Mouse (Mus musculus) spleen, embryonic (tissue): ENCODE measurements around the gene Kif5c.

Experiments
- CTCF ChIA-PET: fragments of 350-600 bp; sonication (Branson Sonifier 250); formaldehyde crosslinking; loops from one replicate; lab custom pipeline; 2022; lab: Charles Lee

Kif5c gene

GRCm38 (mm10) chr2:49621234-49621633 lies 2.1 kb downstream of the Kif5c start:
- CTCF ChIA-PET = interaction anchor here (0.7 kb wide), 1 partner anchor 86 kb away, joined by 12 read pairs; no protein-coding TSS in a partner anchor

- CTCF ChIA-PET = no interaction called here
Observed at GRCm38 (mm10) chr2:49625581-49625980, 6.5 kb downstream of the Kif5c start.

DNA sequence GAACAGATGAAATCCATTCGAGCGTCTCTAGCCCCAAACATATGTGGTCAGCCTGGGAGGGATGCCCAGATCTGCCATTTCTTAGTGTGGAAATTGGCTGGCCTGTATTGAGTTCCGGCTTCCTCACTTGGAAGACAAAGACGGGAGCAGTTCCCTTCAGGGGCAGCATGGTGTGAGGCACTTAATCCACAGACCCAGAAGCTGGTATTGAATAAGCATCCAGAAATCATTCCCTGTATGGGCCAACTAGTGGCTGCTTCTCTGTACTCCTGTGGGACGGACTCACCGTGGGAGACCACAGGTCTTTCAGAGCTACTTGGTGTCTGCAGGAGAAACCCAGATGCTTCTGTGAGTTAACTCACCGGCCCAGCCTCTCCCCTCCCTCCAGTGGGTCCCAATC lies 8.5 kb downstream of the Kif5c start:
- CTCF ChIA-PET = no interaction called here

- CTCF ChIA-PET = no interaction called here
Observed at GRCm38 (mm10) chr2:49628094-49628705, 9.1 kb downstream of the Kif5c start.

- CTCF ChIA-PET = no interaction called here
Observed at GRCm38 (mm10) chr2:49629181-49629580, 10.1 kb downstream of the Kif5c start.

DNA sequence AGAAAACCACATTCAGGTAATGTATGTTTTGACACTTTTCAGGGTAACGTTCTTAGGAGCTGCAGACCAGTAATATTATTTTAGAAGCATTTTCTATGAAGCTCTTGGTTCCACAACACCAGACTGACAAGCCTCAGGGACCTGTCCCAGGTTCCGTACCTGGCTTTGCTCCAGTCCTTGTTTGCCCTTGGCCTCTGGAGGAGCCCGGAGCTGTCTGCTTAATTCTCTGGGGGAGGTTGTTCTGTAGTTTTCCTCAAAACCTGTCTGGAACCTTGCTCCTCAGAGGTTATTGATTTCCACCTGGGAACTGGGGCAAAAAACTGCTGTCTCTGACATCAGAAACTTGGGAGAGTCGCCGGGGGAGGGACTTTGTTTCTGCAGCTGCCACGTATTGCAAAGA lies 11.5 kb downstream of the Kif5c start:
- CTCF ChIA-PET = no interaction called here

GRCm38 (mm10) chr2:49633231-49633630 lies 14.1 kb downstream of the Kif5c start:
- CTCF ChIA-PET = no interaction called here

GRCm38 (mm10) chr2:49642761-49643160 lies 23.7 kb downstream of the Kif5c start:
- CTCF ChIA-PET = no interaction called here

DNA sequence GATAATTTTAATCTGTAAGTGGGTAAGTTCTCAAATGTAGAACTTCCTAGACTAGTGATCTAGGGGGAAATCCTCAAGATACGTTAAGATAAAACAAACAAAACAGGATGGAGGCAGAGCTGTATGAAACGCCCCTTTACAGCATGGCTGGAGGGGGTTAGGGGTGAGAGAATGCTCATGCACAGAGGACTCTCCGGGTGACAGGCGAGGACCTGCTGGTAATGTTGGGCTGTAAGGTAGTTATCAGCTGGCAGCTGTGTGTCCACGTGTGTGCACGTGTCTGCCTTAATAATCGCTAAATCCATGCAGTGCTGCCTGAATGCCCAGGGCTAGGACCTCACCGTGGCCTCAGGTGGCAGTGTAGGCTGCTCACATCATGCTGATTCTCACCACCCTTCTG lies 24.7 kb downstream of the Kif5c start:
- CTCF ChIA-PET = no interaction called here

DNA sequence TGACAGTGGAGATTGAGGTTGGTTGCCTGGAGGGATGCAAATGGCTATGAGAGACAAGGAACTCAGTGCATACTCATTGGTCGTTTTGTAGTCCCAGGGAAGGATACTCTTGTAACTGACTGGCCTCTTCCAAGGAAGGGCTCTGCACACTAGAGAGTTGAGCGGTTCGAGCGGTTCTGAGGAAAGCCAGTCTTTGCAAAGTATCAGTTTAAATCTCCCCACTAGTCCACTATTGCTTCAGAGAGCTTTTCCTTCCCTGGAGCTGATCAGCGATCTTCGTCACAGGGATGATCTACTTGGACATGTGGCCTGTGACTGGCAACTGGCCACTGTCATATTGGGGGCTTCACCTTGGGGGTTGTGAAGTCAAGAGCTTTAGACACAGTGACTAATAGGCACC lies 28.5 kb downstream of the Kif5c start:
- CTCF ChIA-PET = no interaction called here

DNA sequence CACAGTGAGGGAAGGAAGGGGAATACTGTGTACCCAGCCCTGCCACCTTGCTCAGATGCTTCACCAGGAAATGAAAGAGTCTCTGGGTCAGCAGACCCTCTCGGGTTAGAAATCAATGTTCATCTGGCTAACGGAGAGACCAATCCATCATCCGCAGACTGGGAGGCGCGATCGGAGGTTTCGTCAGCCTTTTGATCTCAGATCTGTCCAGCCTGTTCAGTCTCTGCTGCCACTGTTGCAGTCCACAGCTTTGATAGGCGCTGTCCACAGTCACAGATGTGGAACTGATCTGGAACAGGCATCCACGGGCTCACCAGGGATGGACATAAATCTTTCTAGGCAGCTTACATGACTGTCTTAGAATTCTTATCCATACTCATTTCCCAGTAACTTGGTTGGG lies 29.2 kb downstream of the Kif5c start:
- CTCF ChIA-PET = no interaction called here

- CTCF ChIA-PET = no interaction called here
Observed at GRCm38 (mm10) chr2:49648806-49649205, 29.7 kb downstream of the Kif5c start.

GRCm38 (mm10) chr2:49649211-49649610 lies 30.1 kb downstream of the Kif5c start:
- CTCF ChIA-PET = no interaction called here

DNA sequence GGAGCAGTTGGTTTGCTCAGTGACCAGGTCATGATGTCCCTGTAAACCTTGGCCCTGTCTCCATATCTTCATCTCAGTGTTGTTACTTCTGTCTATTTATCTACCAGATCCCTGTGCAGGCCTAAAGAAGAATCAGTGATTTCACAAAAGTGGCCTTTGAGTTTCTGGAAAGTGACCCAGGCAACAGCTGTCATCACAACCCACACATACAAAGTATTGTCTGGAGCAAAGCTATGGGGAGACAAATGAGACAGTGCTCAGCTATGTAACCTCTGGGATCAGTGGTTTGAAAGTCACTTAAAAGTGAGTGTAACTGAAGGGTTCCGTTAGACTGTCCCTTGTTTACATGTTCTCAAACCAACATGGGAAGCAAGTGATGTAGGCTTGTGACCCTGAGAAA lies 32.6 kb downstream of the Kif5c start:
- CTCF ChIA-PET = no interaction called here

GRCm38 (mm10) chr2:49654606-49655005 lies 35.5 kb downstream of the Kif5c start:
- CTCF ChIA-PET = no interaction called here

- CTCF ChIA-PET = no interaction called here
Observed at GRCm38 (mm10) chr2:49655195-49655873, 36.2 kb downstream of the Kif5c start.

DNA sequence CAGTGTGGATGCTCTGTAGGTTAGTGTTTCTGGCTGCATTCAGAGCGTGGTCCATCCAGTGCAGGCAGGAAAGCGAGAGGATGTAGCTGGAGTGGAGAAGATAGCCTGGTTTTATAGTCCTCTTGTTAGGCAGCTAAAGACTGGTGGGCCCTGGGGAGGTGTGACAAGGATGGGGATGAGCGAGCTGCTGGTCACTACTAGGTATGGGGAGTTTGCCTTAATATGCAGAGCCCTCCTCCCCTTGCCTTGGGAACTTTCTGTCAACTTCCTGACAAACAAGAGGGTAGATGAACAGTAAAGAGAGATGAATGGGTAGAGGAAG lies 36.7 kb downstream of the Kif5c start:
- CTCF ChIA-PET = no interaction called here

DNA sequence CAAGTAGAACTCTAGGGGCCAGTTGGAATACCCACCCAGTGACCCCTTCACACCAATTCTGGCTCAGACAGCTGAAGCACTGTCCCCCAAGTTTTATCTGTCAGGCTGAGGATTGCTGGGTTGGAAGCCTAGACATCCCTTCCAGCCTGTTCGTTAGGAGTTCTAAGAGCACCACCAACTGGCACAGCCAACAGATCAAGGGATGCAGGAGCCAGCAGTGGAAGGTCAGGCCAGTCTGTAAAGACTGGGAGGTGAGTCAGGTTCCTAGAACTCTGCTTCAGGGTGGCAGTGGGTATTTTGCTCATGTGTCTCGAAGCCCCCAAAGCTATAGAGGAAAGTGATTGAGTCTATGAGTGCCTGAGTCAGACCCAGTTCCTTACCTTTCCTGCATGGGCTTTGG lies 37.9 kb downstream of the Kif5c start:
- CTCF ChIA-PET = no interaction called here

GRCm38 (mm10) chr2:49657666-49658065 lies 38.6 kb downstream of the Kif5c start:
- CTCF ChIA-PET = no interaction called here

DNA sequence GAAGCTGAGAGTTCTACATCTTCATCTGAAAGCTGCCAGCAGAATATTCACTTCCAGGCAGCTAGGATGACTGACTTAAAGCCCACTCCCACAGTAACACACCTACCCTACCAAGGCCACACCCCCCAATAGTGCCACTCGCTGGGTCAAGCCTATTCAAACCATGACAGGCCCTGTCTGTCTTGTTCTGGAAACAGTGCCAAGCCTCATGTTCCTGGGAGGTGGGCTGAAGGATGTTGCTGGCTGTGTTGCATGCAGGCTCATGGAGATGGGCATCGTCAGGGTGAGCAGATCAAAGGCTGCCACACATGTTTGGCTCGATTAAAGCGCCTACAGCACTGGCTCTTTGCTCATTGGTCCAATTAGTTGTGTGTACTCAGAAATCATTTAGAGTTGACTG lies 39.9 kb downstream of the Kif5c start:
- CTCF ChIA-PET = no interaction called here

GRCm38 (mm10) chr2:49659964-49660363 lies 40.9 kb downstream of the Kif5c start:
- CTCF ChIA-PET = no interaction called here

DNA sequence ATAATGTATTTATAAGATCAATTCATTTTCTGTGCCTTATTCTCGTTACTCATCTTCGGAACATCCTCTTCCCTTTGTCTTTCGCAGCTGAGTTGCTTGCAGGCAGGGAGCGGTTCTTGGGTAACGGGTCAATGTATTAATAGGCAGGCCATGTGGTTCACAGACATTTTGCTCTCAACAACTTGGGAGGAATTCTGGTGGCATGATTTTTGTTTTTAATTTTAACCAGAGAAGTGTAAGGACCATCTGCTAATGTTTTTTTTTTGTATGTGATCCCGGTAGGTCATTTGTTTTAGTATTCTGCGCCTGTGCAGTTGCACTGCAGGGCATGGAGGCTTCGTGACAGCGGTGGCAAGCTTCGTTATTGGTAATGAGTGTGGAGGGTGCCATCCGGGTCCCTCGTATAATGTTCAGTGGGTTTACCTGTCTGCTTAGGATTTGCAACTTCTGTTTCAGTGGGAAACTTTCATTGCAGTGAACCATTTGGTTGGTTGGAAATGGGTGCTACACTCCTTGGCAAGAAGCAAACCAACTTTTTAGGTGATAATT lies 41.4 kb downstream of the Kif5c start:
- CTCF ChIA-PET = no interaction called here

GRCm38 (mm10) chr2:49661348-49661747 lies 42.2 kb downstream of the Kif5c start:
- CTCF ChIA-PET = no interaction called here

DNA sequence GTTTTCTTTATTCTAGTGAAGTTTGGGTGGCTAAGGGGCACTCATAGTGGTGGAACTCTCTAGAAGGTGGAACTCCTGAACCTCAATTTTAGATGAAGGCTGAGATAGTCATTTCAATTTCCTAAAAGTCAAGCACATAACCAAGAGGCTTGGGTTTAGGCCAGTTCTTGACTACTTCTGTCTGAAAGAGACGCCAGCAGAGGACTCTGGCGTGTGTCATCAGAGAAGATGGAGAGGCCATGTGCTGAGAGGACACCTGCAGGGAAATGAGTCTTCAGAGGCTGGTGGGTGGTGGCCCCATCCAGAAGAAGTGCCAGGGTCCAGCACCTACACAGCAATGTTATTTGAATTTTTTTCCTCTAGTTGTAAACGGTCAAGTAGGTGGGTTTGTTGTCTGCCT lies 42.8 kb downstream of the Kif5c start:
- CTCF ChIA-PET = no interaction called here
